Mouse (Mus musculus) embryonic facial prominence, embryonic 11.5 days (tissue): Measurements from ENCODE around the gene Acvr1. TPM values are rescaled to one million over a fixed set of nuclear protein-coding genes. Genes with fewer than 3 reads are reported as not detected.

Experiments used
- ATAC-seq: fragments of 200-750 bp; cut with Nextera tagmentation; replicated peaks from 2 replicates; pipeline ENCODE4 v1.8.0; 2017; ENCODE audit warnings: low read depth; ENCODE audit not compliant: insufficient number of reproducible peaks, low FRiP score, low TSS enrichment
- DNase-seq: peaks from one replicate; pipeline ENCODE4 v3.0.0-alpha.2; 2015; ENCODE audit warnings: low spot score
- H3K27ac ChIP-seq: fragments of 300-500 bp; sonication (generic); replicated peaks from 2 replicates; pipeline ENCODE4 v1.5.1; 2014; ENCODE audit warnings: mild to moderate bottlenecking, low read depth, low read length, control low read depth
- H3K27me3 ChIP-seq: fragments of 300-500 bp; sonication (generic); 2 replicates; pipeline ENCODE4 v1.6.1; 2014; ENCODE audit warnings: mild to moderate bottlenecking, low read length, moderate library complexity, mixed read lengths; ENCODE audit not compliant: control insufficient read depth, insufficient read depth
- H3K36me3 ChIP-seq: fragments of 300-500 bp; sonication (generic); replicated peaks from 2 replicates; pipeline ENCODE4 v1.6.1; 2014; ENCODE audit warnings: low read depth, mild to moderate bottlenecking, low read length, moderate library complexity, mixed read lengths; ENCODE audit not compliant: control insufficient read depth, insufficient read depth
- H3K4me1 ChIP-seq: fragments of 300-500 bp; sonication (generic); 2 replicates; pipeline ENCODE4 v1.6.1; 2014; ENCODE audit warnings: low read length, mixed read lengths; ENCODE audit not compliant: control insufficient read depth, insufficient read depth
- H3K4me2 ChIP-seq: fragments of 300-500 bp; sonication (generic); 2 replicates; pipeline ENCODE4 v1.6.1; 2014; ENCODE audit warnings: low read depth, mild to moderate bottlenecking, control low read depth, low read length, moderate library complexity
- H3K4me3 ChIP-seq: fragments of 300-500 bp; sonication (generic); 2 replicates; pipeline ENCODE4 v1.5.1; 2014; ENCODE audit warnings: low read depth, low read length, control low read depth
- H3K9ac ChIP-seq: fragments of 300-500 bp; sonication (generic); replicated peaks from 2 replicates; pipeline ENCODE4 v1.6.1; 2014; ENCODE audit warnings: mild to moderate bottlenecking, control low read depth, low read length
- H3K9me3 ChIP-seq: fragments of 300-500 bp; sonication (generic); replicated peaks from 2 replicates; pipeline ENCODE4 v1.6.1; 2016; ENCODE audit warnings: mild to moderate bottlenecking, low read length, inconsistent platforms, mixed read lengths; ENCODE audit not compliant: control insufficient read depth
- WGBS: fragments of 180-500 bp; shearing (Covaris S2); extraction: QIAGEN DNeasy Blood & Tissue Kit; methylation state at CpG from one replicate; pipeline ENCODE4 v1.1.7; 2014; 5-methylcytosine and 5-hydroxymethylcytosine counted together
- polyA plus RNA-seq: library from polyadenylated mRNA; unstranded; fragments of >200 nt; fragmentation: Nextera tagmentation; extraction: Ambion mirVana; gene quantifications from 2 replicates; pipeline ENCODE4 v1.2.1, GENCODE M21; 2014

Gene Acvr1
- polyA plus RNA-seq, 1 experiment from 2014 or later, result 6.1 TPM

DNA sequence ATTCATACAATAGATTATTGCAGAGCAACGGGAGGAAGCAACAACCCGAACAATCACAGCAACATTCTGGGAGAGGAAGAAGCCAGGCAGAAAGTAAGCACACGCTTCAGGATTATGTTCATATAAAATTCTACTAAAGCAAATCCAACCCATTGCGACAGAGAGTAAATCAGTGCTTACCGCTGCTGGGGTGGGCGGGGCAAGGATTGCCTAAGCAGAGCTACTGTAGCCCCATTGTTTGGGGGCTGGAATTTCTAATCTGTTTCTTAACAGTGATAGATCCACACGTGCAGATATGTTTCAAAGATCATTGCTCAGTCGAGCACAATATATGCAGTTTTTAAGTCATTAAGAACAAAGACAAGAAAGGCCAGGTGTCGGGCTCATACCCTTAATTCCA lies 149.3 kb downstream of the Acvr1 start:
- H3K27ac ChIP-seq, result no peak overlapping the region
- no peak overlapping the region for H3K4me2 ChIP-seq
- no peak for ATAC-seq
- no peaks in the 10 kb centered on the region for H3K27me3 ChIP-seq
- H3K9ac ChIP-seq, result no peak overlapping the region
- no peak for DNase-seq
- 82% methylated on average over 9 of the region's 9 CpGs for WGBS
- no peaks in the 10 kb centered on the region for H3K4me1 ChIP-seq
- no peaks in the 10 kb centered on the region for H3K36me3 ChIP-seq
- H3K9me3 ChIP-seq, result no peaks in the 10 kb centered on the region
- no peak overlapping the region for H3K4me3 ChIP-seq

GRCm38 (mm10) chr2:58415037-58415436 lies 151.9 kb downstream of the Acvr1 start:
- H3K4me1 ChIP-seq, result no peaks in the 10 kb centered on the region
- no peaks in the 10 kb centered on the region for H3K9me3 ChIP-seq
- H3K9ac ChIP-seq, result no peak overlapping the region
- no peak overlapping the region for H3K27ac ChIP-seq
- no peaks in the 10 kb centered on the region for H3K27me3 ChIP-seq
- ATAC-seq (no peak), DNase-seq (no peak)
- no peaks in the 10 kb centered on the region for H3K36me3 ChIP-seq
- no peak overlapping the region for H3K4me2 ChIP-seq
- no peak overlapping the region for H3K4me3 ChIP-seq

GRCm38 (mm10) chr2:58408926-58409634 lies 157.9 kb downstream of the Acvr1 start:
- H3K36me3 ChIP-seq, result no peaks in the 10 kb centered on the region
- no peak for ATAC-seq
- WGBS, result 83% methylated on average over 5 of the region's 5 CpGs
- H3K27ac ChIP-seq, result no peak overlapping the region
- no peaks in the 10 kb centered on the region for H3K9me3 ChIP-seq
- H3K4me3 ChIP-seq, result no peak overlapping the region
- H3K4me1 ChIP-seq, result no peaks in the 10 kb centered on the region
- no peak for DNase-seq
- no peak overlapping the region for H3K9ac ChIP-seq
- H3K4me2 ChIP-seq, result no peak overlapping the region
- H3K27me3 ChIP-seq, result no peaks in the 10 kb centered on the region

GRCm38 (mm10) chr2:58403481-58403880 lies 163.5 kb downstream of the Acvr1 start:
- Histone ChIP-seq H3K9ac (no peak overlapping the region), H3K27ac (no peak overlapping the region), H3K9me3 (no peaks in the 10 kb centered on the region), H3K4me2 (no peak overlapping the region), H3K4me1 (no peaks in the 10 kb centered on the region), H3K4me3 (no peak overlapping the region), H3K36me3 (no peaks in the 10 kb centered on the region), H3K27me3 (no peaks in the 10 kb centered on the region)
- 87% methylated on average over 2 of the region's 2 CpGs for WGBS
- DNase-seq (no peak), ATAC-seq (no peak)

DNA sequence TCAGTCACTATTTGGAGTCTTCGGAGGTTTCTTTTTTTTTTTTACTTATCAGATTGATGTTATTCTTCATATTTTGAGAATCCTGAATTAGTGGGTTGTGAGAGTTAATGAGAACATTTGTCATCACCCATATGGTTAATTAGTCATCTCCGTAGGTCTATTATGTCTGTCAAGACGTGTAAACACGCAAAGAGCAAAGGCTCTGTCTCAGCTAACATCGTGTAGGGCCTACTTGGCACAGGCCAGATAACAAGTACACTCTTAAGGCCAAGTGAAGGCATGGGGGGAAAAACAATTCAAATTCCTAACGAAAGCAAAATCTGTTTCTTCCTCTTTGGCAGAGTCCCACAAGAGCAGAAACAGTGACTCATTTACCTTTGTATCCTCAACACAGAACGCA lies 178.4 kb downstream of the Acvr1 start:
- Histone ChIP-seq H3K27me3 (no peaks in the 10 kb centered on the region), H3K36me3 (no peaks in the 10 kb centered on the region), H3K4me2 (no peak overlapping the region), H3K9me3 (no peaks in the 10 kb centered on the region), H3K4me1 (no peaks in the 10 kb centered on the region), H3K4me3 (no peak overlapping the region), H3K27ac (no peak overlapping the region), H3K9ac (no peak overlapping the region)
- ATAC-seq (no peak), DNase-seq (no peak)
- 82% methylated on average over 7 of the region's 7 CpGs for WGBS

DNA sequence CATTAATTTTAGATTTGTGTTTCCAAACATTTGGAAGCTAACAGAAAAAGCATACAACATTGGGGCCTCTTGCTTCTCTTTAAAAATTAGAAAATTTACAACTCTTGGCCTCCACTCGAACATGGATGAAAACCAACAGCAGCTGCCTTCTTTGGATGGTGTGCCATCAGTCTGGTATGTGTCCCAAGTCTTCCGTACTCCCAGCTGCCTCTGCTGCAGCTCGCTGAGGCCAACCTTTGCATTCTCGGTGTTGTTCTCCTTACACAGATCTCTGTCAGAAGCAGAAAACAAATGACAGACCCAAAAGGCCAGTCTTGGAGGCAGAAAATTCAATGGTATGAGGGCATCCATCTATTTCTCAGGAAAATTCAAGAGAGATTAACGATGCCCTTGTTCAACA lies 186.9 kb downstream of the Acvr1 start:
- no peaks in the 10 kb centered on the region for H3K4me1 ChIP-seq
- DNase-seq (no peak), ATAC-seq (no peak)
- H3K9ac ChIP-seq, result no peak overlapping the region
- no peak overlapping the region for H3K4me3 ChIP-seq
- 79% methylated on average over 5 of the region's 5 CpGs for WGBS
- H3K9me3 ChIP-seq, result no peaks in the 10 kb centered on the region
- no peaks in the 10 kb centered on the region for H3K36me3 ChIP-seq
- H3K27ac ChIP-seq, result no peak overlapping the region
- H3K27me3 ChIP-seq, result no peaks in the 10 kb centered on the region
- H3K4me2 ChIP-seq, result no peak overlapping the region

- Histone ChIP-seq H3K4me2 (no peak overlapping the region), H3K27me3 (no peaks in the 10 kb centered on the region), H3K9me3 (no peaks in the 10 kb centered on the region), H3K36me3 (no peaks in the 10 kb centered on the region), H3K4me3 (no peak overlapping the region), H3K27ac (no peak overlapping the region), H3K4me1 (no peaks in the 10 kb centered on the region), H3K9ac (no peak overlapping the region)
- 83% methylated on average over 1 of the region's 1 CpGs for WGBS
- ATAC-seq, result no peak
- DNase-seq, result no peak
Measured at GRCm38 (mm10) chr2:58379475-58379874, 187.5 kb downstream of the Acvr1 start.

DNA sequence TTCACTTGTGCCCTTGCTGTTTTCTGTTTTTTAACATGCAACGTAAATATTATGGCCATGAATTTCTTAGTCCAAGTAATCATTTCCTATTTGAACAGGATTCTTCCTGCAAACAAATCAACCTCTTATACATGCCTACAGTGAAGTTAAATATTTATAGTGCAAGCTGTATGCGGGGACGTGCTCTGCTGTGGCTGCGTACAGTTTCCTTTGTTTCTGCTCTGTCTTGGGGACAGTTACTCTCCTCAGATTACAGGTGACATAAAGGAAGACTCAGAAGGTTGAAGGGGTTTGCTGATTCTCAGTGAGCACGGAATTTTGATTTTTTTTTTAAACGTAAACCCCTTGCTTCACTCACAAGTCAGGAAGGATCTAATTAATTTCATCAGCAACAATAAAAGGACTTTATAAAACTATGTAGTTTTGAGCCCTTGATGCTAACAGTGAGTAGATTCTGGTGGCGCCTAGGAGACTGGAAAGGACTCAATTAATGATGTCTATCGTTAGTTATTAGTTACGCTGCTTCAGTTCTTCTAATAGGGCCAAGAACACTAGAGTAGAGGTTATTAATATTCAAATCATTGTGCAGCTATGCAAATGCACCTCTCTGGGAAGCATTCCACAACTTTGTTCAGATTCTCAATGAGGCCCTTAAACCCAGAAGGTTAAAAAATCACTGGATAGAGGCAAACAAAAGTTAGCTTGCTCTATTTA lies 189.4 kb downstream of the Acvr1 start:
- Histone ChIP-seq H3K9me3 (no peaks in the 10 kb centered on the region), H3K27ac (no peak overlapping the region), H3K9ac (no peak overlapping the region), H3K36me3 (no peaks in the 10 kb centered on the region), H3K4me1 (no peaks in the 10 kb centered on the region), H3K4me3 (no peak overlapping the region), H3K27me3 (no peaks in the 10 kb centered on the region), H3K4me2 (no peak overlapping the region)
- ATAC-seq, result no peak
- DNase-seq, result no peak
- 75% methylated on average over 9 of the region's 9 CpGs for WGBS
